Mouse (Mus musculus) neural tube, embryonic 11.5 days (tissue): ENCODE measurements around the gene Ddr1. TPM values are rescaled to one million over a fixed set of nuclear protein-coding genes. Genes with fewer than 3 reads are reported as not detected.

Source experiments
- ATAC-seq: fragments of 200-750 bp; cut with Nextera tagmentation; 2 replicates; pipeline ENCODE4 v1.8.0; 2017; ENCODE audit warnings: moderate number of reproducible peaks, mild to moderate bottlenecking, moderate TSS enrichment, moderate library complexity; ENCODE audit not compliant: insufficient read depth, low FRiP score, low TSS enrichment
- DNase-seq: peaks from one replicate; pipeline ENCODE4 v3.0.0-alpha.2; 2015; ENCODE audit warnings: low spot score
- H3K27ac ChIP-seq: fragments of 300-500 bp; sonication (generic); 2 replicates; pipeline ENCODE4 v1.5.1; 2014; ENCODE audit warnings: low read depth, mild to moderate bottlenecking, low read length
- H3K27me3 ChIP-seq: fragments of 300-500 bp; sonication (generic); 2 replicates; pipeline ENCODE4 v1.6.1; 2014; ENCODE audit warnings: mild to moderate bottlenecking, low read length, mixed read lengths; ENCODE audit not compliant: control insufficient read depth, insufficient read depth
- H3K36me3 ChIP-seq: fragments of 300-500 bp; sonication (generic); 2 replicates; pipeline ENCODE4 v1.6.1; 2014; ENCODE audit warnings: mild to moderate bottlenecking, low read length, moderate library complexity, mixed read lengths; ENCODE audit not compliant: control insufficient read depth, insufficient read depth
- H3K4me1 ChIP-seq: fragments of 300-500 bp; sonication (generic); 2 replicates; pipeline ENCODE4 v1.6.1; 2014; ENCODE audit warnings: low read length, mixed read lengths; ENCODE audit not compliant: control insufficient read depth, insufficient read depth
- H3K4me2 ChIP-seq: fragments of 300-500 bp; sonication (generic); 2 replicates; pipeline ENCODE4 v1.6.1; 2014; ENCODE audit warnings: low read depth, mild to moderate bottlenecking, moderate library complexity
- H3K4me3 ChIP-seq: fragments of 300-500 bp; sonication (generic); 2 replicates; pipeline ENCODE4 v1.5.1; 2014; ENCODE audit warnings: low read depth, low read length
- H3K9ac ChIP-seq: fragments of 300-500 bp; sonication (generic); 2 replicates; pipeline ENCODE4 v1.6.1; 2014; ENCODE audit warnings: mild to moderate bottlenecking, low read length
- H3K9me3 ChIP-seq: fragments of 300-500 bp; sonication (generic); 2 replicates; pipeline ENCODE4 v1.6.1; 2016; ENCODE audit warnings: low read length; ENCODE audit not compliant: control insufficient read depth
- WGBS: fragments of 180-500 bp; shearing (Covaris S2); extraction: QIAGEN DNeasy Blood & Tissue Kit; methylation state at CpG from one replicate; pipeline ENCODE4 v1.1.7; 2014; 5-methylcytosine and 5-hydroxymethylcytosine counted together
- polyA plus RNA-seq: library from polyadenylated mRNA; unstranded; fragments of >200 nt; fragmentation: Nextera tagmentation; extraction: Ambion mirVana; gene quantifications from 2 replicates; pipeline ENCODE4 v1.2.1, GENCODE M21; 2014

Ddr1 gene
- 95.8 and 98.1 TPM in 2 replicates for polyA plus RNA-seq

GRCm38 (mm10) chr17:35704621-35705464 lies at the start of gene Ddr1:
Gene Ddr1 (minus strand): TSS chr17:35704621.
- Histone ChIP-seq H3K9ac (peak within 1 kb of the TSS; percentile 71), H3K4me3 (peak within 1 kb of the TSS; percentile 87), H3K9me3 (no peaks in the 10 kb centered on the region), H3K27me3 (no peaks in the 10 kb centered on the region), H3K27ac (peak within 1 kb of the TSS; percentile 95), H3K4me1 (peaks cover 4% of the 10 kb centered on the region), H3K4me2 (peak within 1 kb of the TSS; percentile 67), H3K36me3 (no peaks in the 10 kb centered on the region)
- WGBS = 4% methylated on average over 19 of the region's 19 CpGs
- DNase-seq (peak; percentile 89), ATAC-seq (peak; percentile 78)

GRCm38 (mm10) chr17:35753668-35754067 lies 49.2 kb upstream of the Ddr1 start:
- no peak overlapping the region for H3K9ac ChIP-seq
- no peaks in the 10 kb centered on the region for H3K9me3 ChIP-seq
- no peak overlapping the region for H3K27ac ChIP-seq
- no peak overlapping the region for H3K4me2 ChIP-seq
- no peaks in the 10 kb centered on the region for H3K36me3 ChIP-seq
- H3K27me3 ChIP-seq = no peaks in the 10 kb centered on the region
- no peak overlapping the region for H3K4me3 ChIP-seq
- WGBS = 91% methylated on average over 7 of the region's 7 CpGs
- H3K4me1 ChIP-seq = no peaks in the 10 kb centered on the region
- ATAC-seq (no peak), DNase-seq (no peak)

GRCm38 (mm10) chr17:35752221-35752811 lies 47.9 kb upstream of the Ddr1 start:
- WGBS = 66% methylated on average over 7 of the region's 7 CpGs
- no peaks in the 10 kb centered on the region for H3K4me1 ChIP-seq
- ATAC-seq = no peak
- no peak overlapping the region for H3K27ac ChIP-seq
- H3K36me3 ChIP-seq = no peaks in the 10 kb centered on the region
- no peak overlapping the region for H3K9ac ChIP-seq
- H3K4me2 ChIP-seq = no peak overlapping the region
- DNase-seq = no peak
- no peak overlapping the region for H3K4me3 ChIP-seq
- no peaks in the 10 kb centered on the region for H3K27me3 ChIP-seq
- H3K9me3 ChIP-seq = no peaks in the 10 kb centered on the region

- no peaks in the 10 kb centered on the region for H3K27me3 ChIP-seq
- 81% methylated on average over 10 of the region's 10 CpGs for WGBS
- no peak overlapping the region for H3K4me3 ChIP-seq
- H3K4me1 ChIP-seq = no peaks in the 10 kb centered on the region
- H3K27ac ChIP-seq = no peak overlapping the region
- H3K4me2 ChIP-seq = no peak overlapping the region
- no peak overlapping the region for H3K9ac ChIP-seq
- H3K9me3 ChIP-seq = no peaks in the 10 kb centered on the region
- ATAC-seq = no peak
- no peak for DNase-seq
- no peaks in the 10 kb centered on the region for H3K36me3 ChIP-seq
Measured at GRCm38 (mm10) chr17:35749685-35750084, 45.3 kb upstream of the Ddr1 start.

- no peak overlapping the region for H3K9ac ChIP-seq
- no peaks in the 10 kb centered on the region for H3K36me3 ChIP-seq
- WGBS = 87% methylated on average over 2 of the region's 2 CpGs
- H3K27ac ChIP-seq = no peak overlapping the region
- H3K27me3 ChIP-seq = no peaks in the 10 kb centered on the region
- ATAC-seq (no peak), DNase-seq (no peak)
- no peak overlapping the region for H3K4me3 ChIP-seq
- no peak overlapping the region for H3K4me2 ChIP-seq
- H3K4me1 ChIP-seq = no peaks in the 10 kb centered on the region
- H3K9me3 ChIP-seq = no peaks in the 10 kb centered on the region
Measured at GRCm38 (mm10) chr17:35744361-35744760, 39.9 kb upstream of the Ddr1 start.

GRCm38 (mm10) chr17:35742948-35743347 lies 38.5 kb upstream of the Ddr1 start:
- Histone ChIP-seq H3K9me3 (no peaks in the 10 kb centered on the region), H3K36me3 (no peaks in the 10 kb centered on the region), H3K27ac (no peak overlapping the region), H3K27me3 (no peaks in the 10 kb centered on the region), H3K4me2 (no peak overlapping the region), H3K9ac (no peak overlapping the region), H3K4me3 (no peak overlapping the region), H3K4me1 (no peaks in the 10 kb centered on the region)
- WGBS = 72% methylated on average over 3 of the region's 3 CpGs
- DNase-seq (no peak), ATAC-seq (no peak)

- Histone ChIP-seq H3K4me3 (no peak overlapping the region), H3K4me1 (no peaks in the 10 kb centered on the region), H3K27me3 (no peaks in the 10 kb centered on the region), H3K9ac (no peak overlapping the region), H3K9me3 (no peaks in the 10 kb centered on the region), H3K36me3 (no peaks in the 10 kb centered on the region), H3K4me2 (no peak overlapping the region), H3K27ac (no peak overlapping the region)
- ATAC-seq (no peak), DNase-seq (no peak)
- 83% methylated on average over 9 of the region's 9 CpGs for WGBS
Measured at GRCm38 (mm10) chr17:35741589-35742226, 37.3 kb upstream of the Ddr1 start.

GRCm38 (mm10) chr17:35740276-35740880 lies 36.0 kb upstream of the Ddr1 start:
- 80% methylated on average over 5 of the region's 5 CpGs for WGBS
- Histone ChIP-seq H3K9me3 (no peaks in the 10 kb centered on the region), H3K27me3 (no peaks in the 10 kb centered on the region), H3K4me2 (no peak overlapping the region), H3K36me3 (no peaks in the 10 kb centered on the region), H3K9ac (no peak overlapping the region), H3K4me3 (no peak overlapping the region), H3K27ac (no peak overlapping the region), H3K4me1 (no peaks in the 10 kb centered on the region)
- DNase-seq (no peak), ATAC-seq (no peak)
